Mouse (Mus musculus) liver (tissue): ENCODE measurements at regions not wholly inside any gene's neighbourhood (a gene's known extent, or its start where the extent isn't known, plus 50 kb on each side); places are given as distances from the start of the nearest gene placed in this dataset.
"Not testable (repeated sequence)": the region's sequence is repeated elsewhere in the genome, so short reads cannot be mapped to it uniquely, and the experiment has no call there.

Experiments
- DNase-seq: peaks from one replicate; pipeline ENCODE4 v3.0.0-alpha.2; 2020; ENCODE audit warnings: mixed read lengths

GRCm38 (mm10) chr10:46114631-46115130 lies 537.1 kb downstream of the Hace1 start:
- no peak for DNase-seq

DNA sequence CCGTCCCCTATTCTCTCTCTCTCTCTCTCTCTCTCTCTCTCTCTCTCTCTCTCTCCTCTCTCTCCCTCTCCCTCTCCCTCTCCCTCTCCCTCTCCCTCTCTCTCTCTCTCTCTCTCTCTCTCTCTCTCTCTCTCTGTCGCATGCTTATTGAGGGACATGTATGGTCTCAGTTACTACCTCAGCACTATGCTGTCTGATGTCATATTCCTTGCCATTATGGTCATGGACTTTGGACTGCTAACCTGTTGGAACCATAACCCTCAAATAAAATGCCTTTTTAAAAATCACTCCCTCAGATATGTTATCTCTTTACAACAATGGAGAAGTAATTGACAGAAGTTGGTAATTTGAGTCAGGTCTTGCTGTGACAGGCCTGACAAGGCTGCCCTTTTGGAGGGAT lies 544.8 kb downstream of the Hace1 start:
- not testable (repeated sequence) for DNase-seq

- DNase-seq: no peak
Observed at GRCm38 (mm10) chr10:46123795-46124194, 546.2 kb downstream of the Hace1 start.

- DNase-seq: no peak
Observed at GRCm38 (mm10) chr10:46135120-46135748, 557.6 kb downstream of the Hace1 start.

- no peak for DNase-seq
Observed at GRCm38 (mm10) chr10:46174035-46174434, 596.4 kb downstream of the Hace1 start.

DNA sequence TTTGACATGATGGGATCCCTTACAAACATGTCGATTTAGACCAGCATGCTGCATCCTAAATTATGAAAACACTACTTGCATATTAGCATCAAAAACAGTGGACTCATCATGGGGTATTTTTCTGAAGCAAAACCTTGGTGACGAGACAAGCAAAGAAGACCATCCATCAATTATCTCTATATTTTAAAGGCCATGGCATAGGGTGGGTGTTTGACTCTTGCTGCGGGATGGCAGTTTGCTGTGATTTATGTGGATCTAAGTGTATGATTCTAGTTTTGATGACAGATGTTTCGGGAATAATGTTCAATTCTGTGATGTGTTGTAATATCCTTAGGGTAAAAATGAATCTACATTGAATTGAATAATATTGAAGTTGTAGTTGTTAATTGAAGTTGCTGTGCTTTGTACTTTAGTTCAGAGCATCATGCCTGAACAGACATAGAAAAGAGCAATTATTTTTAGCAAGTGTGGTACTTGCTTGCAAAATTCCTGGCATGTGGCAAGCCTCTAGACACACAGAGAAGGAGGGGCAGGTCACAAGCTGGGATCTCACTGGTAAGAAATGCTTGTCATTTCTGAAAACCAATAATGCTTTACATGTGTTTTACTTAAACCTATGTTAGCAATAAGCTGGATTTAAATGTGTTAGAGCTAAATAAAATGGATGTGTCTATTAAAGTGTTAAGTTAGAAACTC lies 608.3 kb downstream of the Hace1 start:
- no peak for DNase-seq

DNA sequence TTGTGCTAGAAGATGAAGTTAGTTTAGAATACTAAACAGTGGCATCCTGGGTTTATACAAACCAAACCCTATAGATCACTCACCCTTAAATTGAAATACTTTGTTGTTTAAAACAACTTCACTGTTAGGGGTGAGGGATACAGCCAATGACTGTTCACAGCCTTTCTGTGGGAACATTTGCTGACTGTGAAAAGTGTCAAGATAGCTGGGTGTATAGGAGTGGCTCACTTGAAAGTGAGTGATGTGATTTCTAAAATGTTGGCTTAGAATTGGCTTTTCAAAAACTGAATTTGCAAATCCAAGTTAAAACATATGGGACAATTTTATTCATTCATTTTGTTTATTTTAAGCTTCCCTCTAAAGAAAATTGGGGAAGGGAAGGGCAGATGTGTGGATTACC lies 616.5 kb downstream of the Hace1 start:
- DNase-seq: no peak

DNA sequence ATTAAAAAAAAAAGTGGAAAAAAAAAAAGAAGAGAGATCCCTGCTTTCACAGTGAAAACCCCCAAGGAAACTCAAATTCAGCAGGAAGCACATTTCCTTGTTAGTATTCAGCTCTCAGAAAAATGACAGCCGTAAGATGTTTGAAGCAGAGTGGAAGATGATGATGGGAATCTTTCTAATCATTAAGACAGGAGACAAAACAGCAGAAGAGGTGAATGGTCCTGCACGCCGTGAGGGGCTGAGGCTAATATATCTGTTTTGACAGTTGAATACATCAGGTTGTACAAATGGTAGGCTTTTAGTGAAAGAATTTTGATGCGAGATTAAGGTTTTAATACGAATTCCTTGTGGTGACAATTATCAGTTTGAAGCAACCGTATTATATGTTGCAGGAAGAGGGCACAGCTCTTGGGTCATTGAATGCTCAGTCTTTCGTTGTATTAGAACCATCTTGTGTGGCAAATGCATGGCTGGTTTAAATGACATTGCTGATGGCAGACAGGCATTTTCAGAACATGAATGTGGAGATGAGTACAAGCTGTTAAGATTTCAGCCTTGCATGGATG lies 649.3 kb downstream of the Hace1 start:
- no peak for DNase-seq

DNA sequence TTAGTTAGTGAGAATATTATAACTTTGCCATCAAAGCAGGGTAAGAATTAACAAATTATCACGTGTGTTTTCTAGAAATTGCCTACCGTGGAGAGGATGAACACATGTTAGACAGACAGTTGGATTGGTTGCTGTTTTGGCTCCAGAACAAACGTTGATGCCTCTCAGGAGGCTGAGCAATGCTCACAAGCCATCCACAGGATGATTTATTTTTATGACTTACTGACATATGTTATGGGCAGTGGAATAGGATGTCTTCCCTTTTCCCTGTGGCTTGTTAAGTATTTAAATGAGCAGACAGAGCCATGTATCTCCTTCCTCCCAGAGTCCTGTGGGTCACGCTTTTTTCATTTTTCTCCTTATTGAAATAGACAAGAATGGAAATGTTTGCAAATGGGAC lies 652.0 kb downstream of the Hace1 start:
- no peak for DNase-seq

GRCm38 (mm10) chr10:46235581-46235980 lies 658.0 kb downstream of the Hace1 start:
- DNase-seq: no peak

GRCm38 (mm10) chr10:46255575-46255974 lies 677.9 kb downstream of the Hace1 start:
- DNase-seq: no peak

DNA sequence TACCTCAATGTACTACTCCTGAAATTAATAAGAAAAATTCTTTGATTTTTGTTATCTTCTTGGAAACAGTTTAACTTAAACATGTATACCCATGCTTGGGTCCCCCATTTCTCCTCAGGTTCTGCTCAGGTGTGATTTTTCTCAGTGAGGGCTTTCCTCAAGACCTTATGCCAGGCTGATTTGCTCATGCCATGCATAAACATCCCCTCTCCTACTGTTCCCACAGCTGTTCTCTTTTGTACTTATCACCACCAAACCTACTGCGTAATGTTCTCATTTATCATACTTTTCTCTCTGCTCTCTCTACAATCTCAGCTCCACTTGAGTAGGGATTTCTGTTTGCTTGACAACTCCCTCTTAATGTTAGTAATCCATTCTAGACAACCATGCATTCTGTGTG lies 692.1 kb downstream of the Hace1 start:
- DNase-seq: no peak

- DNase-seq: no peak
Observed at GRCm38 (mm10) chr10:46273846-46274245, 696.2 kb downstream of the Hace1 start.

- no peak for DNase-seq
Observed at GRCm38 (mm10) chr10:46294290-46294689, 716.7 kb downstream of the Hace1 start.

- no peak for DNase-seq
Observed at GRCm38 (mm10) chr10:46298352-46298751, 720.7 kb downstream of the Hace1 start.

DNA sequence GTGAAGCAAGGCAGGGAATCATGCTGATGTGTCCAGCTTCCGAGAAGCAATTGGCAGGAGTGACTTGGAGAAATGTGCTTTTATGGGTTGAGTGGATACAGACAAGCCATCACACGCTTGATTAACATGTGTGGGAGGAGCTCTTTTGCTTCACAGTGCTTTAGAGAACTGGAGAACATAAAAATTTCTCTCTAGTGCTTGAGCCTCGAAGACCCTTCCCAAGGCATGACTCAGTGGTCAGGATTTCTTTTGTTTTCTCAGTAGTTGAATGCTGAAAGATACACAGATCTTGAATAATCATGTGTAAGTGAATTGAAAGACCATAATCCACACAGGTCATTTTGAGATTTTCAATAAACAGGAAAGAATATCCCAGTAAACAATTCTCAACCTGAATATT lies 721.9 kb downstream of the Hace1 start:
- no peak for DNase-seq

- DNase-seq: no peak
Observed at GRCm38 (mm10) chr10:46320328-46321038, 742.9 kb downstream of the Hace1 start.

DNA sequence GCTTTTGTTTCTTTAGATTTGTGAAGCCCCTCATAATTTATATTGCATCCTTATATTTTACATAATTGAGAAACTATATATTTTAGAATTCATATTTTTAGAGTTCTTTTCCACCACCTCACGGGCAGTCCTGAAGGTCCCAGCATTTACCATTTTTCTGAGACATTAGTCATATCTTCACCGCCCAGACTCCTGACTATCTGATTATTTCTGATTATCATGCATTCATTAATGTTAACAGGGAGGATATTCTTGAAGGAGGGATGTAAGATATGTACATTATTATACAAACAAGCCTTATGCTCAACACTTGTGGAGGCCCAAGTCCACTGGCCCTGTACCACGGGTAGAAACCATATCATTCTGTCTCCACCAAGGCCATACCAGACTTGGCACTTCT lies 743.4 kb downstream of the Hace1 start:
- DNase-seq: no peak

DNA sequence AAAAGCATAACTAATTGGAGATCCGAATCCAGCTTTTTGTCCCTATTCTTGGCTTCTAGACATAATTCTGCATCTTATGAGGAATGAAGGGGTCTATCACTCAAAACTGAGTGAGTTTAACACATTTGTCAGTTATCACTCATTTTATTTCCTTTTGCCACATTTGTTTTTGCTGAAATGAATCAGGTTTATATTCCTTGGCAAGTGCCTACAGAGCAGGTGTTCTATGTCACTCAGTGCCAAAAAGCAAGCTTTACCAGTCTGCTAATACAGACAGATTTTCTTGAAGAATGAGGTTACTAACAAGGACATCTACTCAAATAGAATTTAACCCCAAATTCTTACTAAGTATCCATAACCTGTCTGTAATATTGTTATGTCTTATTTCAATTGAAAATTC lies 751.4 kb downstream of the Hace1 start:
- DNase-seq: no peak

DNA sequence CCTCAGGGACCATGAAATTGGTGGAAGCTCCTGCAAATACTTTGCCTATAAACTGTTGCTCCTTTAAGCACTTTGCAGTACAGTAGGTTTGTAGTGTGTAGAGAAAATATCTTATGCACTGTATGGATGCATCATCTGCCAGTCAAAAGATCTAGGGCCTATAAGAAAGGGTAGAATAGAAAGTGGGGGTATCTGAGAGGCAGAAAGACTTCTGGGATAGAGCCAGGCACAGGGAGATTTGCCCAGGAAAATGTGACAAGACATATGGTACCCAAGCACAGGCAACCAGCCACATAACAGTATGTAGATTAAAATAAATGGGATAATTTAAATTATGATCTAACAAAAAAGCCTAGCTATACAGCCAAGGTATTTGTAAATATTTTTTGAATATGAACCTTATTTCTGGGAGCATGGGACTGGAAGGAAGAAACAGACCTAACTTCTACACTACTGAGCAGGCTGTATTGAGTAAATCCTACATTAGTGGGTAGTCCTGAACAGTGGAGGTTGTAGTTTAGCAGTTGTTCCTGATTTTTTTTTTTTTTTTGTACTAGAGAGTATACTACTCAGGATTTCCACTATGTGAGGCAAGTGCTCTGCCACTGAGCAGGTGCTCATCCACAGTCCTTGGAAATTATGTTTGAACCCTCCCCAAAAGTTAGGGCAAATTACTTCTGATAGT lies 754.1 kb downstream of the Hace1 start:
- no peak for DNase-seq

DNA sequence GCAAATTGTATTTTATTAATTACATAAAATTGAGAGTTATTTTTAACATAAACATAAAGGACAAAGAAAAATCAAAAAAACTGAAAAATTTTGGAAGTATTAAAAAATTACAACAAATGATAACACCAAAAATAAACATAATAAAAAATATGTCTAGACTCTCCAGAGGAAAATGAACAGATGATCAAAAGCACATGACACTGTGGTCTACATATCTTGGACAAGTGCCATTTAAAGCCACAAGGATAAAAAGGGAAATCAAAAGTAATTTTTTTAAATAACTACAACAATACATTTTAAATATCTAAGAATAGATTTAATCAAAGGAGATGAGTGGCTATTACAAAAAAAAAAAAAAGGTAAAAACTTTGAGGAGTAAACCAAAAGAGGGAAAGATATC lies 755.6 kb downstream of the Hace1 start:
- DNase-seq: no peak

- DNase-seq: no peak
Observed at GRCm38 (mm10) chr10:46345315-46345714, 767.7 kb downstream of the Hace1 start.

- DNase-seq: no peak
Observed at GRCm38 (mm10) chr10:46349613-46350012, 772.0 kb downstream of the Hace1 start.
